Mouse (Mus musculus) megakaryocyte, embryonic 14.5 days (primary cell): Measurements from ENCODE around the gene Ppp2ca.

Source experiments
- FLI1 ChIP-seq: IDR thresholded peaks from 2 replicates; pipeline ENCODE4 v1.6.1; 2012; ENCODE audit warnings: low read length, inconsistent platforms, mixed read lengths
- GATA1 ChIP-seq: IDR thresholded peaks from 3 replicates; pipeline ENCODE4 v1.6.1; 2012; ENCODE audit warnings: mixed read lengths, low read length, inconsistent platforms, borderline replicate concordance

DNA sequence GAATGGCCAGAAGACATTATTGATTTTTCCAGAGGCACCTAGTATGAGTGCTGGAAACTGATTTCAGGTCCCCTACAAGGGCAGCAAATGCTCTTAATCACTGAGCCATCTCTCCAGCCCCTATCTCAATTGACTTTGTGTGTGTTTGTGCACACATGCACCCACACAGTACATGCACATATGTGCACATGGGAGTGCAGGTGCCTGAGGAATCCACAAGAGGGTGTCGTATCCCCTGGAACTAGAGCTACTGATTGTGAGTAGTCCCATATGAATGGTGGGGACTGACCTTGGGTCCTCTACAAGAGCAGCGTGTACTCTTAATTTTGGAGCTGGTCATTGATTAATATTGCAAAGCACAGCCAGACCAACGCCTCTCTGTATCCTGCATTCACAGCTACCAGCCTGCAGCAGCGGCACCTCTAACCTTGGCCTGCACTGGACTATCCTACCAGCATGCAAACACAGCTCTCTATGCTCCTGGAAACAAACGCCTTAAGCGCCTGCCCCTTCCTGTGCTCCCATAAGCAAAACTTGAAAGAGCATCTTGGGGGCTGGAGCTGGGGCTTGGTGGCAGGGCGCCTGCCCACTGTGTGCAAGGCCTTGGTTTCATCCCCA is 32.1 kb downstream of the Ppp2ca start:
- TF ChIP-seq GATA1 (no peak), FLI1 (no peak)
